Mouse (Mus musculus): ENCODE results near the gene Dennd5a. TPM values are rescaled to one million over a fixed set of nuclear protein-coding genes. Genes with fewer than 3 reads are reported as not detected.

Gene Dennd5a
- total RNA-seq, 2 experiments from 2014 or later: 182 to 205 TPM

- DNase-seq (ENCODE audit: low spot score in 2 of 2): no peak
Observed at GRCm38 (mm10) chr7:109848867-109849733, 111.2 kb downstream of the Dennd5a start.

GRCm38 (mm10) chr7:109844100-109844499 is 116.2 kb downstream of the Dennd5a start:
- no peak for DNase-seq (ENCODE audit: low spot score in 2 of 2)

Other genes with a start within 250 kb of the Dennd5a start
- 1 to 10 TPM in 1 of 2 experiments, not detected in 1; 1.3 TPM for gene BC051019, start 236.6 kb downstream of the Dennd5a start, total RNA-seq (2021)
- gene Ascl3, start 228.7 kb downstream of the Dennd5a start, total RNA-seq (2021): not detected
- 10 to 100 TPM; 82.6 to 83.7 TPM for gene Tmem9b, start 207.6 kb downstream of the Dennd5a start, total RNA-seq (2021)
- 100 to 1,000 TPM; 200 to 227 TPM for gene Nrip3, start 178.4 kb downstream of the Dennd5a start, total RNA-seq (2021)
- 1 to 10 TPM; 1.6 to 2.0 TPM for gene Scube2, start 94.8 kb downstream of the Dennd5a start, total RNA-seq (2021)
- 10 to 100 TPM; 61.8 to 63.9 TPM for gene Tmem41b, start 26.5 kb upstream of the Dennd5a start, total RNA-seq (2021)
- 10 to 100 TPM; 86.7 to 89.1 TPM for gene Ipo7, start 57.8 kb upstream of the Dennd5a start, total RNA-seq (2021)
- gene Zfp143, start 100.7 kb upstream of the Dennd5a start, total RNA-seq (2021): 10 to 100 TPM; 10.1 to 10.9 TPM
- gene Wee1, start 161.6 kb upstream of the Dennd5a start, total RNA-seq (2021): 10 to 100 TPM; 12.9 to 13.0 TPM